Mouse (Mus musculus): ENCODE measurements around the gene Trove2. TPM values are rescaled to one million over a fixed set of nuclear protein-coding genes. Genes with fewer than 3 reads are reported as not detected.
"Not testable (repeated sequence)": the region's sequence is repeated elsewhere in the genome, so short reads cannot be mapped to it uniquely, and the experiment has no call there.

Gene Trove2
- polyA plus RNA-seq, 1 experiment, result not detected

GRCm38 (mm10) chr1:143724456-143725064 is 52.3 kb downstream of the Trove2 start:
- no peak overlapping the region for H3K4me3 ChIP-seq (ENCODE audit: insufficient read depth, low read depth, low read length)
- H3K27ac ChIP-seq (ENCODE audit: insufficient read depth, low read depth, low read length), result no peak overlapping the region
- 91% methylated on average over 5 of the region's 5 CpGs for WGBS
- TF ChIP-seq POLR2A (IDR thresholded peaks at IDR 0.05; ENCODE audit: insufficient read depth, low read depth, low read length) (no peak), CTCF (IDR thresholded peaks at IDR 0.05; ENCODE audit: insufficient read depth, low read depth, low read length) (no peak)
- H3K4me1 ChIP-seq (ENCODE audit: control insufficient read depth, insufficient read depth, low read length), result no peaks in the 10 kb centered on the region

GRCm38 (mm10) chr1:143716038-143716437 is 60.8 kb downstream of the Trove2 start, which contains the start of gene Glrx2:
Gene Glrx2 (plus strand): TSS chr1:143716338.
- not testable (repeated sequence) for H3K27ac ChIP-seq (ENCODE audit: insufficient read depth, low read depth, low read length); H3K4me3 ChIP-seq (ENCODE audit: insufficient read depth, low read depth, low read length); H3K4me1 ChIP-seq (ENCODE audit: control insufficient read depth, insufficient read depth, low read length)
- no CpG with 5 or more reads among the region's 2 CpGs for WGBS

GRCm38 (mm10) chr1:143710627-143710976 is 66.3 kb downstream of the Trove2 start:
- H3K4me1 ChIP-seq (ENCODE audit: control insufficient read depth, insufficient read depth, low read length), result peaks cover 3% of the 10 kb centered on the region; the same call in 1 of the 2 replicates
- no peak overlapping the region for H3K27ac ChIP-seq (ENCODE audit: insufficient read depth, low read depth, low read length)
- no peak for TF ChIP-seq POLR2A (IDR thresholded peaks at IDR 0.05; ENCODE audit: insufficient read depth, low read depth, low read length)
- no peak for TF ChIP-seq CTCF (IDR thresholded peaks at IDR 0.05; ENCODE audit: insufficient read depth, low read depth, low read length)
- WGBS, result 72% methylated on average over 5 of the region's 5 CpGs
- H3K4me3 ChIP-seq (ENCODE audit: insufficient read depth, low read depth, low read length), result no peak overlapping the region

- no peak overlapping the region; the same call in 1 of the 2 replicates for H3K27ac ChIP-seq (ENCODE audit: insufficient read depth, low read depth, low read length)
These were observed 66.8 kb downstream of the Trove2 start for GRCm38 (mm10) chr1:143709966-143710626.

GRCm38 (mm10) chr1:143708361-143708760 is 68.5 kb downstream of the Trove2 start:
- H3K27ac ChIP-seq (ENCODE audit: insufficient read depth, low read depth, low read length), result no peak overlapping the region
- no peak overlapping the region for H3K4me3 ChIP-seq (ENCODE audit: insufficient read depth, low read depth, low read length)
- WGBS, result 81% methylated on average over 6 of the region's 6 CpGs
- H3K4me1 ChIP-seq (ENCODE audit: control insufficient read depth, insufficient read depth, low read length), result peaks cover 3% of the 10 kb centered on the region; the same call in 1 of the 2 replicates
- TF ChIP-seq CTCF (IDR thresholded peaks at IDR 0.05; ENCODE audit: insufficient read depth, low read depth, low read length) (no peak), POLR2A (IDR thresholded peaks at IDR 0.05; ENCODE audit: insufficient read depth, low read depth, low read length) (no peak)

More at GRCm38 (mm10) chr1:143709966-143710626, 66.8 kb downstream of the Trove2 start:
- Histone ChIP-seq H3K4me3 (ENCODE audit: insufficient read depth, low read depth, low read length) (no peak overlapping the region), H3K4me1 (ENCODE audit: control insufficient read depth, insufficient read depth, low read length) (peaks cover 3% of the 10 kb centered on the region; the same call in 1 of the 2 replicates)
- TF ChIP-seq CTCF (IDR thresholded peaks at IDR 0.05; ENCODE audit: insufficient read depth, low read depth, low read length) (no peak), POLR2A (IDR thresholded peaks at IDR 0.05; ENCODE audit: insufficient read depth, low read depth, low read length) (no peak)
- 39% methylated on average over 7 of the region's 7 CpGs for whole genome bisulfite sequencing

- WGBS, result 38% methylated on average over 4 of the region's 4 CpGs
- Histone ChIP-seq H3K4me3 (ENCODE audit: insufficient read depth, low read depth, low read length) (no peak overlapping the region), H3K27ac (ENCODE audit: insufficient read depth, low read depth, low read length) (no peak overlapping the region), H3K4me1 (ENCODE audit: control insufficient read depth, insufficient read depth, low read length) (peaks cover 3% of the 10 kb centered on the region; the same call in 1 of the 2 replicates)
- no peak for TF ChIP-seq CTCF (IDR thresholded peaks at IDR 0.05; ENCODE audit: insufficient read depth, low read depth, low read length)
- TF ChIP-seq POLR2A (IDR thresholded peaks at IDR 0.05; ENCODE audit: insufficient read depth, low read depth, low read length), result no peak
These were observed 69.9 kb downstream of the Trove2 start for GRCm38 (mm10) chr1:143707006-143707405.

- WGBS, result under 1% methylated on average over 74 of the region's 74 CpGs
- peak within 1 kb of the TSS; percentile 100 for H3K4me3 ChIP-seq (ENCODE audit: insufficient read depth, low read depth, low read length)
- peak within 1 kb of the TSS; percentile 82; the same call in 1 of the 2 replicates for H3K27ac ChIP-seq (ENCODE audit: insufficient read depth, low read depth, low read length)
- TF ChIP-seq POLR2A (IDR thresholded peaks at IDR 0.05; ENCODE audit: insufficient read depth, low read depth, low read length) (peak; percentile 58), CTCF (IDR thresholded peaks at IDR 0.05; ENCODE audit: insufficient read depth, low read depth, low read length) (peak; percentile 72)
- no peaks in the 10 kb centered on the region for H3K4me1 ChIP-seq (ENCODE audit: control insufficient read depth, insufficient read depth, low read length)
These were observed 74.1 kb downstream of the Trove2 start, which contains the start of gene Cdc73 for GRCm38 (mm10) chr1:143702741-143703262. Gene Cdc73 (minus strand): TSS chr1:143702893.

- WGBS, result under 1% methylated on average over 44 of the region's 48 CpGs
- Histone ChIP-seq H3K27ac (ENCODE audit: insufficient read depth, low read depth, low read length) (peak overlapping the region; percentile 82; the same call in 1 of the 2 replicates), H3K4me1 (ENCODE audit: control insufficient read depth, insufficient read depth, low read length) (no peaks in the 10 kb centered on the region), H3K4me3 (ENCODE audit: insufficient read depth, low read depth, low read length) (peak overlapping the region; percentile 100)
- TF ChIP-seq CTCF (IDR thresholded peaks at IDR 0.05; ENCODE audit: insufficient read depth, low read depth, low read length) (no peak), POLR2A (IDR thresholded peaks at IDR 0.05; ENCODE audit: insufficient read depth, low read depth, low read length) (no peak)
These were observed 74.6 kb downstream of the Trove2 start for GRCm38 (mm10) chr1:143702141-143702740.

- TF ChIP-seq POLR2A (IDR thresholded peaks at IDR 0.05; ENCODE audit: insufficient read depth, low read depth, low read length) (no peak), CTCF (IDR thresholded peaks at IDR 0.05; ENCODE audit: insufficient read depth, low read depth, low read length) (no peak)
- Histone ChIP-seq H3K27ac (ENCODE audit: insufficient read depth, low read depth, low read length) (no peak overlapping the region), H3K4me3 (ENCODE audit: insufficient read depth, low read depth, low read length) (peak overlapping the region; percentile 100), H3K4me1 (ENCODE audit: control insufficient read depth, insufficient read depth, low read length) (no peaks in the 10 kb centered on the region)
- WGBS, result under 1% methylated on average over 13 of the region's 13 CpGs
These were observed 75.1 kb downstream of the Trove2 start for GRCm38 (mm10) chr1:143701736-143702135.

Other genes starting within 250 kb of the Trove2 start
- not detected in 2 replicates for gene B3galt2, start 136.4 kb downstream of the Trove2 start, polyA plus RNA-seq (2012; ENCODE audit: insufficient read depth, insufficient read length, low replicate concordance, missing spikeins)
- gene Cdc73, start 74.2 kb downstream of the Trove2 start, polyA plus RNA-seq (2012; ENCODE audit: insufficient read depth, insufficient read length, low replicate concordance, missing spikeins), result not detected in 2 replicates
- not detected in 2 replicates for gene Glrx2, start 60.7 kb downstream of the Trove2 start, polyA plus RNA-seq (2012; ENCODE audit: insufficient read depth, insufficient read length, low replicate concordance, missing spikeins)
- gene Uchl5, start 204 bp upstream of the Trove2 start, polyA plus RNA-seq (2012; ENCODE audit: insufficient read depth, insufficient read length, low replicate concordance, missing spikeins), result not detected in 2 replicates
- not detected in 2 replicates for gene Rgs2, start 227.1 kb upstream of the Trove2 start, polyA plus RNA-seq (2012; ENCODE audit: insufficient read depth, insufficient read length, low replicate concordance, missing spikeins)

Measured in olfactory bulb, adult 2 months (tissue).